Mouse (Mus musculus) T-helper 1 cell (primary cell): ENCODE measurements around the gene Stac2.

Experiments used
- in situ Hi-C: fragments of 300-600 bp; cut with MboI, MseI; formaldehyde crosslinking; loops from one replicate; pipeline ENCODE4 v1.15.1; 2025; ENCODE audit warnings: high pct_unique_total_duplicates

Gene Stac2

GRCm38 (mm10) chr11:98052989-98053834, at the start of gene Stac2:
Gene Stac2, minus strand, starts transcription at chr11:98053462.
- in situ Hi-C loops, result no loop called here

GRCm38 (mm10) chr11:98101332-98101731, 48.1 kb upstream of the Stac2 start:
- in situ Hi-C loops, result no loop called here

GRCm38 (mm10) chr11:98090583-98090982, 37.3 kb upstream of the Stac2 start:
- in situ Hi-C loops, result no loop called here

GRCm38 (mm10) chr11:98088224-98088623, 35.0 kb upstream of the Stac2 start:
- in situ Hi-C loops, result no loop called here

- in situ Hi-C loops, result no loop called here
These were observed 33.3 kb upstream of the Stac2 start for GRCm38 (mm10) chr11:98086574-98086973.

GRCm38 (mm10) chr11:98086141-98086540, 32.9 kb upstream of the Stac2 start:
- in situ Hi-C loops, result no loop called here

- in situ Hi-C loops, result loop anchor here (5.0 kb wide), 1 partner anchor 45 kb away; no protein-coding TSS in a partner anchor
These were observed 29.5 kb upstream of the Stac2 start for GRCm38 (mm10) chr11:98082745-98083144.

- in situ Hi-C loops, result loop anchor here (5.0 kb wide), 1 partner anchor 43 kb away; no protein-coding TSS in a partner anchor
These were observed 27.2 kb upstream of the Stac2 start for GRCm38 (mm10) chr11:98080450-98080849.

GRCm38 (mm10) chr11:98077086-98077485, 23.8 kb upstream of the Stac2 start:
- in situ Hi-C loops, result no loop called here

- in situ Hi-C loops, result no loop called here
These were observed 22.0 kb upstream of the Stac2 start for GRCm38 (mm10) chr11:98075195-98075808.

- in situ Hi-C loops, result no loop called here
These were observed 20.2 kb upstream of the Stac2 start for GRCm38 (mm10) chr11:98073442-98073841.

GRCm38 (mm10) chr11:98067255-98067654, 14.0 kb upstream of the Stac2 start:
- in situ Hi-C loops, result no loop called here

GRCm38 (mm10) chr11:98066201-98066600, 12.9 kb upstream of the Stac2 start:
- in situ Hi-C loops, result no loop called here

- in situ Hi-C loops, result no loop called here
These were observed 8.8 kb upstream of the Stac2 start for GRCm38 (mm10) chr11:98061904-98062562.

GRCm38 (mm10) chr11:98061441-98061840, 8.2 kb upstream of the Stac2 start:
- in situ Hi-C loops, result no loop called here

- in situ Hi-C loops, result no loop called here
These were observed 6.9 kb upstream of the Stac2 start for GRCm38 (mm10) chr11:98060104-98060692.

- in situ Hi-C loops, result no loop called here
These were observed 6.4 kb upstream of the Stac2 start for GRCm38 (mm10) chr11:98059662-98060061.

- in situ Hi-C loops, result no loop called here
These were observed 4.7 kb upstream of the Stac2 start for GRCm38 (mm10) chr11:98057998-98058397.

GRCm38 (mm10) chr11:98057466-98057865, 4.2 kb upstream of the Stac2 start:
- in situ Hi-C loops, result no loop called here

- in situ Hi-C loops, result no loop called here
These were observed 903 bp downstream of the Stac2 start for GRCm38 (mm10) chr11:98052129-98052988.

GRCm38 (mm10) chr11:98051611-98052128, 1.6 kb downstream of the Stac2 start:
- in situ Hi-C loops, result no loop called here
